Mouse (Mus musculus): ENCODE data around the gene Lamb3. TPM values are rescaled to one million over a fixed set of nuclear protein-coding genes. Genes with fewer than 3 reads are reported as not detected.

Gene Lamb3
- total and polyA plus RNA-seq, 3 experiments, result 10.1 to 14.6 (median 12.3) TPM

DNA sequence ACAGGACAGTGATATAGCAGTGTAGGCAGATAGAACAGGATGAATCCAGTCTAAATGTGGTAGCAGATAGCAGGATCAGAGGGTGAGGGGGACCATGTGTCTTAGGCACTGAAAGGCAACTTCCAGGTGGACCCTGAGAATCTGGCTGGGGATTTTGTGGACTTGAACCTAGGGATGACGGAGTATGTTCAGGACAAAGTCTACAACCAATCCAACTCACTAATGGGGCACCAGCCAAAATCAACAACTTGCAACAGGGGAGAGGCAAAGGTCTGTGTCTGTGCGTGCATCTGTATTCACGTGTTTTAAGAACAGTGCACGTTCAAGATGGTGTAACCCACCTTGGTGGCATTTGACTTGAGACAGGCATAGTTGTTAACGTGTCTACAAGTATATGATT is 82.4 kb downstream of the Lamb3 start:
- peaks cover 0 to 4% of the 10 kb centered on the region in 2 experiments; a peak in 1 of 4 replicates for H3K4me1 ChIP-seq (ENCODE audit: control insufficient read depth in 1 of 2, insufficient read depth in 2 of 2)
- no peak overlapping the region for H3K4me3 ChIP-seq (replicated peaks in 1 of 3; ENCODE audit: low read depth in 2 of 3, low read length in 2 of 3, poor library complexity in 1 of 3)
- in situ Hi-C loops (cut with MboI; ENCODE audit: low pct_ligation_motif_present, low pct_unique_long_range_greater_than_20kb, low sequenced_read_pairs), result no loop called here
- DNase-seq (ENCODE audit: extremely low read depth), result no peak
- H3K36me3 ChIP-seq (replicated peaks in 1 of 2; ENCODE audit: control insufficient read depth in 1 of 2, insufficient read depth in 1 of 2, low read length in 1 of 2), result no peaks in the 10 kb centered on the region
- no peaks in the 10 kb centered on the region for H3K79me2 ChIP-seq (replicated peaks; ENCODE audit: control insufficient read depth, extremely low read depth, insufficient read depth, poor library complexity, severe bottlenecking)
- H3K9me3 ChIP-seq (replicated peaks; ENCODE audit: low read length), result no peaks in the 10 kb centered on the region
- no peak for TF ChIP-seq BHLHE40 (IDR thresholded peaks at IDR 0.05; ENCODE audit: low read depth, low read length)
- no peak for TF ChIP-seq MEF2A (IDR thresholded peaks at IDR 0.05; ENCODE audit: borderline replicate concordance, low read depth, low read length)
- TF ChIP-seq CHD2 (IDR thresholded peaks at IDR 0.05; ENCODE audit: low read length), result no peak
- no peak for TF ChIP-seq KAT2A (IDR thresholded peaks at IDR 0.05; ENCODE audit: insufficient replicate concordance, low read length)
- no peak overlapping the region for H3K9ac ChIP-seq (ENCODE audit: insufficient read depth, low read depth)
- dilution Hi-C loops (cut with MboI; ENCODE audit: extremely low pct_ligation_motif_present, extremely low pct_unique_long_range_greater_than_20kb, low sequenced_read_pairs), result no loop called here
- no peak overlapping the region for H3K4me2 ChIP-seq (ENCODE audit: insufficient read depth, low read depth, poor library complexity, severe bottlenecking)
- no peak overlapping the region for H3K27ac ChIP-seq (ENCODE audit: insufficient read depth, low read depth)
- H3K27me3 ChIP-seq (replicated peaks), result no peaks in the 10 kb centered on the region

DNA sequence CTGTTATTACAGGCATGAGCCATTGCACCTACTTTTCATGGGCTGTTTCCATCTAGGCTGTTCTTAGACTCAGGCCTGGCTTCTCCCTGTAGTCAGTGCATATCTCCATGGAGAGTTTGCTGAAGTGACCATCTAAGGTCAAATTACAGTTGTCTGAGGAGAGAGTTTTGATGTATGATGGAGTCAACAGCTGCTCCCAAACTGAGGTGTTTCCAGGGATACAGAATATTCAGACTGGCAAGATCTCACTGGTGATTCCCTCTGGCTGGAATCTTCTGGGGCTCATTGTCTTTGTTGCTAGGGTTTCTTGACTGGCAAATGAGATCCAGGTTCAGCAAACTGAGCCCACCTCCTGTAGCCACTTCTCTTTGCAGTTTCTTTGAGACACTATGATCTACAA is 83.2 kb downstream of the Lamb3 start:
- TF ChIP-seq TBP (conservative IDR thresholded peaks at IDR 0.05; ENCODE audit: low read depth, low read length), result no peak
- TF ChIP-seq HCFC1 (IDR thresholded peaks at IDR 0.05; ENCODE audit: low read depth, low read length), result no peak
- TF ChIP-seq ZNF384 (IDR thresholded peaks at IDR 0.05; ENCODE audit: low read depth, low read length), result no peak
- TF ChIP-seq ETS1 (conservative IDR thresholded peaks at IDR 0.05; ENCODE audit: low read depth, low read length), result no peak
- TF ChIP-seq MAX (IDR thresholded peaks at IDR 0.05; ENCODE audit: low read length), result no peak
- TF ChIP-seq IRF4 (IDR thresholded peaks at IDR 0.05; ENCODE audit: low read depth, low read length), result no peak
- no peak for TF ChIP-seq MEF2A (IDR thresholded peaks at IDR 0.05; ENCODE audit: borderline replicate concordance, low read depth, low read length)
- no peak for TF ChIP-seq MAFK (IDR thresholded peaks at IDR 0.05; ENCODE audit: insufficient replicate concordance, low read length)
- no peak for TF ChIP-seq MYC (IDR thresholded peaks at IDR 0.05; ENCODE audit: low read depth, low read length)
- TF ChIP-seq CHD2 (IDR thresholded peaks at IDR 0.05; ENCODE audit: low read length), result no peak
- no peak for TF ChIP-seq ELF1 (IDR thresholded peaks at IDR 0.05; ENCODE audit: low read depth, low read length)
- TF ChIP-seq EP300 (IDR thresholded peaks at IDR 0.05; ENCODE audit: low read length), result no peak
- no peak for TF ChIP-seq USF2 (conservative IDR thresholded peaks at IDR 0.05; ENCODE audit: low read depth, low read length)
- H3K9ac ChIP-seq (ENCODE audit: insufficient read depth, low read depth), result no peak overlapping the region
- no peak overlapping the region for H3K4me2 ChIP-seq (ENCODE audit: insufficient read depth, low read depth, poor library complexity, severe bottlenecking)
- no peak overlapping the region for H3K27ac ChIP-seq (ENCODE audit: insufficient read depth, low read depth)
- no peak for DNase-seq (ENCODE audit: extremely low read depth)
- dilution Hi-C loops (cut with MboI; ENCODE audit: extremely low pct_ligation_motif_present, extremely low pct_unique_long_range_greater_than_20kb, low sequenced_read_pairs) (no loop called here), in situ Hi-C loops (cut with MboI; ENCODE audit: low pct_ligation_motif_present, low pct_unique_long_range_greater_than_20kb, low sequenced_read_pairs) (no loop called here)
- H3K79me2 ChIP-seq (replicated peaks; ENCODE audit: control insufficient read depth, extremely low read depth, insufficient read depth, poor library complexity, severe bottlenecking), result no peaks in the 10 kb centered on the region
- H3K36me3 ChIP-seq (replicated peaks in 1 of 2; ENCODE audit: control insufficient read depth in 1 of 2, insufficient read depth in 1 of 2, low read length in 1 of 2), result no peaks in the 10 kb centered on the region
- H3K4me3 ChIP-seq (replicated peaks in 1 of 3; ENCODE audit: low read depth in 2 of 3, low read length in 2 of 3, poor library complexity in 1 of 3), result no peak overlapping the region
- H3K4me1 ChIP-seq (ENCODE audit: control insufficient read depth in 1 of 2, insufficient read depth in 2 of 2), result peaks cover 0 to 4% of the 10 kb centered on the region in 2 experiments; a peak in 1 of 4 replicates
- H3K9me3 ChIP-seq (replicated peaks; ENCODE audit: low read length), result no peaks in the 10 kb centered on the region
- H3K27me3 ChIP-seq (replicated peaks), result no peaks in the 10 kb centered on the region

Measured in CH12.LX (cell line).